Mouse (Mus musculus) embryonic facial prominence, embryonic 10.5 days (tissue): ENCODE measurements at regions not wholly inside any gene's neighbourhood (a gene's known extent, or its start where the extent isn't known, plus 50 kb on each side); places are given as distances from the start of the nearest gene placed in this dataset.
A peak's percentile ranks its signal among the peaks of the same experiment; 100 is the strongest.
"Not testable (repeated sequence)": the region's sequence is repeated elsewhere in the genome, so short reads cannot be mapped to it uniquely, and the experiment has no call there.

Experiments used
- DNase-seq: peaks from one replicate; pipeline ENCODE4 v3.0.0-alpha.2; 2017; ENCODE audit warnings: low spot score
- H3K27ac ChIP-seq: fragments of 300-500 bp; sonication (generic); replicated peaks from 2 replicates; pipeline ENCODE4 v1.5.1; 2016; ENCODE audit warnings: mild to moderate bottlenecking
- H3K27me3 ChIP-seq: fragments of 300-500 bp; sonication (generic); replicated peaks from 2 replicates; pipeline ENCODE4 v1.6.1; 2016; ENCODE audit warnings: low read depth, mild to moderate bottlenecking; ENCODE audit not compliant: poor library complexity, severe bottlenecking
- H3K36me3 ChIP-seq: fragments of 300-500 bp; sonication (generic); replicated peaks from 2 replicates; pipeline ENCODE4 v1.6.1; 2016; ENCODE audit warnings: mild to moderate bottlenecking, moderate library complexity
- H3K4me1 ChIP-seq: fragments of 300-500 bp; sonication (generic); 2 replicates; pipeline ENCODE4 v1.6.1; 2016
- H3K4me3 ChIP-seq: fragments of 300-500 bp; sonication (generic); 2 replicates; pipeline ENCODE4 v1.5.1; 2016; ENCODE audit warnings: mild to moderate bottlenecking, moderate library complexity
- H3K9me3 ChIP-seq: fragments of 300-500 bp; sonication (generic); 2 replicates; pipeline ENCODE4 v1.6.1; 2016; ENCODE audit warnings: mild to moderate bottlenecking
- WGBS: fragments of 180-500 bp; shearing (Covaris S2); methylation state at CpG from one replicate; pipeline ENCODE4 v1.1.7; 2016; 5-methylcytosine and 5-hydroxymethylcytosine counted together

- 0 out of 2 replicates have a peak overlapping the region, but pooled peaks have one; percentile 36 for H3K27ac ChIP-seq
- peak; percentile 14 for DNase-seq
- WGBS = 73% methylated on average over 8 of the region's 8 CpGs
These were observed 56.1 kb downstream of the Bbs10 start for GRCm38 (mm10) chr10:111354607-111355006.

GRCm38 (mm10) chr10:111358340-111358739 lies 59.9 kb downstream of the Bbs10 start:
- H3K9me3 ChIP-seq, H3K27ac ChIP-seq, H3K4me1 ChIP-seq, H3K36me3 ChIP-seq, DNase-seq, H3K4me3 ChIP-seq, H3K27me3 ChIP-seq: not testable (repeated sequence)
- 86% methylated on average over 1 of the region's 1 CpGs for WGBS

More at GRCm38 (mm10) chr10:111354607-111355006, 56.1 kb downstream of the Bbs10 start:
- no peaks in the 10 kb centered on the region for H3K9me3 ChIP-seq
- H3K36me3 ChIP-seq = no peaks in the 10 kb centered on the region
- no peaks in the 10 kb centered on the region for H3K4me1 ChIP-seq
- H3K27me3 ChIP-seq = no peaks in the 10 kb centered on the region
- H3K4me3 ChIP-seq = no peak overlapping the region

GRCm38 (mm10) chr10:111361749-111362435 lies 63.4 kb downstream of the Bbs10 start:
- WGBS = 91% methylated on average over 18 of the region's 18 CpGs
- no peak for DNase-seq

DNA sequence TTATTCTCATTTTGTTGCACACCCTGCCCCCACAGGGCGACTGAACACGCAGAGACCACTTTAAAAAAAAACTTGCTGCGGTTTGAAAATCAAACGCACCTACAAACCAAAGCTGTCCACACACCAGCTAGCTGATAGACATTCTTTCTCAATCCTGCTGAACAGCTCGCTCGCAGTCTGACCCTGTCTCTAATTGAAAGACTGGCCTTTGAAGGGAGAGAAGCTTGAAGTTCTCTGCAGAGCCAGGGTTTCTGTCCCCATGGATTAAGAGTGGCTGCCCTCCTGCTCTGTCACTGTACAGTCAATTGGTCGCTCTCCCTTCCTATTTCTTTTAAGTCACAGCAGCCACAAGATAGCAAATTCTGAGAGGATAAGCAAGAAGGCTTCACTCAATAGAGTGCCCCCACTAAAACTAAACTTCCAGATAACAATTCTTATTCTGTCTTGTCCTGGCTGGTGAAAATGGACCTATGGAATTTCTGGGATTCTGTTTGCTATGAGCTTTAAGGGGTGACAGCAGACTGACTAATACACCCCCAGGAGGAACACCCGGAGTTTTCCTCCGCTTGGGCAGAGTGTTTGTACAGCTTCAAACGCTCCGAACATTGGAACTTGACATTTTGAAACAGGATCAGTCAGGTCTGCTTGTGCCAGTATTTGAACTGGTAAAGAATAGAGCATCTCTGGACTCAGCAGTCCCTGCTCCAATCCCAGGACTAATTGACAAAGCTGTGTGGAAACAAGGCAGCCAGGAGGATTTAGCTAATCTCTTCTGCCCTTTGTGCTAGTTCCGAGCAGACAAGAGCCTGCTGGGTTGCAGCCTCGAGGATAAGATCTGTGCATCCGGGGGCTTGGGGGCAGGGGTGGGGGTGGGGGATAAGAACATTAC lies 65.5 kb downstream of the Bbs10 start:
- H3K27ac ChIP-seq = peak overlapping the region; percentile 31; the same call in 1 of the 2 replicates
- no peaks in the 10 kb centered on the region for H3K36me3 ChIP-seq
- WGBS = 26% methylated on average over 14 of the region's 14 CpGs
- no peak overlapping the region for H3K4me3 ChIP-seq
- DNase-seq = peak; percentile 45
- no peaks in the 10 kb centered on the region for H3K27me3 ChIP-seq
- no peaks in the 10 kb centered on the region for H3K9me3 ChIP-seq
- peaks cover 26% of the 10 kb centered on the region for H3K4me1 ChIP-seq

More at GRCm38 (mm10) chr10:111361749-111362435, 63.4 kb downstream of the Bbs10 start:
- Histone ChIP-seq H3K27ac (no peak overlapping the region), H3K36me3 (no peaks in the 10 kb centered on the region), H3K9me3 (no peaks in the 10 kb centered on the region), H3K4me3 (no peak overlapping the region), H3K4me1 (peaks cover 26% of the 10 kb centered on the region), H3K27me3 (no peaks in the 10 kb centered on the region)

GRCm38 (mm10) chr10:111365011-111365410 lies 66.5 kb downstream of the Bbs10 start:
- WGBS = 65% methylated on average over 5 of the region's 5 CpGs
- DNase-seq = no peak
- peaks cover 26% of the 10 kb centered on the region for H3K4me1 ChIP-seq
- no peaks in the 10 kb centered on the region for H3K36me3 ChIP-seq
- no peaks in the 10 kb centered on the region for H3K27me3 ChIP-seq
- H3K9me3 ChIP-seq = no peaks in the 10 kb centered on the region
- no peak overlapping the region; the same call in 1 of the 2 replicates for H3K27ac ChIP-seq
- no peak overlapping the region for H3K4me3 ChIP-seq

- 77% methylated on average over 3 of the region's 3 CpGs for WGBS
- not testable (repeated sequence) for H3K4me3 ChIP-seq, H3K36me3 ChIP-seq, H3K9me3 ChIP-seq, DNase-seq, H3K27ac ChIP-seq, H3K27me3 ChIP-seq
- peaks cover 16% of the 10 kb centered on the region for H3K4me1 ChIP-seq
These were observed 70.6 kb downstream of the Bbs10 start for GRCm38 (mm10) chr10:111369046-111369445.

DNA sequence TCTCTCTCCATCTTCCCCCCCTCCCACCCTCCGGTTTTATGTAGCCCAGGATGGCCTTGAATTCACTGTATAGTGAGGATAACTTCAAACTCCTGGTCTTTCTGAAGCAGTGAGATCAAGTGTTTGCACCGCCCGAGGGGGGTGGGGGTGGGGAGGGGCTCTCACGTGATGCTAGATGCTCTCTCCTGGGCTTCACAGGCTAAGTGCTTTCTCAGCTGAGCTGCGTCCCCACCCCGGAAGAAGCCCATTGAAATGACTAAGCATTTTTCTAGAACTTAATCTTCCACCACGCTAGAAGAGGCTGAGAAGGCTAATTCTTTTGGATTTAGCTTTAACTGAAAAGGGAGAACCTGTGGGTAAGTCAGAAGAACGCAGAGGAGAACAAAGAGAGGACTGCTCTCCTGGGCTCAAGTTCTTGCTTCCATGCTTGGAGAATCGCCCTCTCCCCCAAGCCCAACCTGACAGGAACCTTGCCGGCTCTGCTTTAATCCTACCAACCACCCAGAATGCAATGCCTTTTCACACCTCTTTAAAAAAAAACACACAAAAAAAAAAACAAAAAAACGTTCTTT lies 79.7 kb downstream of the Bbs10 start:
- peaks cover 11% of the 10 kb centered on the region; the same call in 1 of the 2 replicates for H3K4me1 ChIP-seq
- H3K9me3 ChIP-seq = no peaks in the 10 kb centered on the region
- H3K36me3 ChIP-seq = no peaks in the 10 kb centered on the region
- H3K27me3 ChIP-seq = no peaks in the 10 kb centered on the region; the same call in 1 of the 2 replicates
- H3K4me3 ChIP-seq = no peak overlapping the region
- H3K27ac ChIP-seq = no peak overlapping the region
- peak; percentile 15 for DNase-seq
- 54% methylated on average over 11 of the region's 11 CpGs for WGBS

DNA sequence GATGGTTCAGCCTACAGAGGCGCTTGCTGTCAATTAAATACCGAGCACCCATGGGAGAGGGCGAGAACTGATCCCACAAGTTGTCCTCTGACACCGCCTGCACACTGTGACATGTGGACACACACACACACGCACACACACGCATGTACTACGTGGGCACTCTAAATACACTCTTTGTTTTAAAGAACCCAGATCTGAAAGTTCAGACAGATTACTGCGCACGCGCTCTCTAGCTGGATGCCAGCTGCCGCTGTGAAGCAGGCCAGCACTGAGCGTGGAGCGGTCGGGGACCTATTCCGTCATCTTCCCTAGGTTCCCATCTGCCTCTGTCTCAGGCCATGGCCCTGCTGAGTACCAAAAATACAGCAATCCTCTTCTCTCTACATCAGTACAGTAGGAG lies 83.2 kb downstream of the Bbs10 start:
- 70% methylated on average over 15 of the region's 15 CpGs for WGBS
- Histone ChIP-seq H3K36me3 (no peaks in the 10 kb centered on the region), H3K4me3 (no peak overlapping the region), H3K27me3 (no peaks in the 10 kb centered on the region; the same call in 1 of the 2 replicates), H3K27ac (no peak overlapping the region), H3K4me1 (peaks cover 11% of the 10 kb centered on the region; the same call in 1 of the 2 replicates), H3K9me3 (no peaks in the 10 kb centered on the region)
- peak; percentile 16 for DNase-seq

GRCm38 (mm10) chr10:111382206-111382930 lies 83.9 kb downstream of the Bbs10 start:
- Histone ChIP-seq H3K27me3 (no peaks in the 10 kb centered on the region; the same call in 1 of the 2 replicates), H3K36me3 (no peaks in the 10 kb centered on the region), H3K4me1 (peaks cover 11% of the 10 kb centered on the region; the same call in 1 of the 2 replicates), H3K27ac (no peak overlapping the region), H3K4me3 (no peak overlapping the region), H3K9me3 (no peaks in the 10 kb centered on the region)
- no peak for DNase-seq
- 39% methylated on average over 4 of the region's 4 CpGs for WGBS

DNA sequence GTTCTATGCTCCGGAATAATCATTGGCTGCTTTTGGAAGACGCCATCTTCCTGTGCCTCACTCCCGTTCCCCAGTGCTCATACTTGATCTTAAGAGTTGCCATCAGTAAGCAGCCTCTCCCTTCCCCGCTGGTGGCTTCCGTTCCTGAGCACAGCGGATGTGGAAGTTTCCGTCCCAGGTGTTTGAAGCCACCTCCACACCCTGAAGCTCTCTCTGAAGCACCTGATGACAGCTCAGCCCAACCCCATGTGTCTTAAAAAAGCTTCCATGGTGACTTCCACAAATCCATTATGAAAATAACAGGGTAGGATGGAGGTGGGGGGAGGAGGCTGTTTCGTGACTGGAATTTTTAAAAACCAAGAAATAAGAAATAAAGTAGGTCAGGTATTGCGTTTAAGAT lies 87.1 kb downstream of the Bbs10 start:
- no peak overlapping the region for H3K4me3 ChIP-seq
- no peaks in the 10 kb centered on the region for H3K36me3 ChIP-seq
- WGBS = 89% methylated on average over 9 of the region's 9 CpGs
- H3K9me3 ChIP-seq = no peaks in the 10 kb centered on the region
- H3K27ac ChIP-seq = no peak overlapping the region
- DNase-seq = no peak
- H3K27me3 ChIP-seq = no peaks in the 10 kb centered on the region; the same call in 1 of the 2 replicates
- peaks cover 24% of the 10 kb centered on the region for H3K4me1 ChIP-seq

GRCm38 (mm10) chr10:111387869-111388538 lies 85.0 kb upstream of the Nap1l1 start:
- Histone ChIP-seq H3K27ac (no peak overlapping the region), H3K27me3 (no peaks in the 10 kb centered on the region), H3K4me1 (peaks cover 17% of the 10 kb centered on the region), H3K36me3 (no peaks in the 10 kb centered on the region), H3K9me3 (no peaks in the 10 kb centered on the region), H3K4me3 (0 out of 2 replicates have a peak overlapping the region, but pooled peaks have one; percentile 28)
- 33% methylated on average over 18 of the region's 18 CpGs for WGBS
- DNase-seq = peak; percentile 32
